Mouse (Mus musculus): ENCODE measurements at regions not wholly inside any gene's neighbourhood (a gene's known extent, or its start where the extent isn't known, plus 50 kb on each side); places are given as distances from the start of the nearest gene placed in this dataset.

DNA sequence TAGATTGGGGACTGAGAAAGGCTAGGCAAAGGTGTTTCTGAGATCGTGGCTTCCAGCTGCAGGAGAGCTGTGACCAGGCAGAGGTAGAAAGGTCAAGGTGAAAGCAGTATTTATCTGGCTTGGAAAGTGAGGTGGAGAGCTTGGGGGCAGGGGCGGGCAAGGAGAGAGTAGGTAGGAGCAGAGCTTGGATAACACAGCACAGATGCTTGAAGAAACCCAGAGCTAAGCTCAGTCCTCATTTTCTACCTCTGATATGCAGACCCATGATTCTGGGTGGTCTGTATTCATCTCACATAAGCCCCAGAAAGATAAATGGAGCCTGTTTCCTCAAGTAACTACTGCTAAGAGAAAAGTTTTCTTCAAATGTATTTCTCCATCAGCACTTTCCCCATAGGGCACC lies 375.3 kb downstream of the Mllt3 start:
- Histone ChIP-seq H3K27me3 (ENCODE audit: control insufficient read depth, insufficient read depth, low read length) (no peaks in the 10 kb centered on the region), H3K4me1 (ENCODE audit: control insufficient read depth, insufficient read depth, low read length) (no peaks in the 10 kb centered on the region), H3K27ac (replicated peaks; ENCODE audit: low read depth, low read length) (no peak overlapping the region), H3K4me2 (ENCODE audit: low read depth, severe bottlenecking) (no peak overlapping the region), H3K9me3 (ENCODE audit: control insufficient read depth, low read length) (no peaks in the 10 kb centered on the region), H3K36me3 (ENCODE audit: control insufficient read depth, insufficient read depth, low read length) (no peaks in the 10 kb centered on the region), H3K9ac (ENCODE audit: low read length) (no peak overlapping the region), H3K4me3 (ENCODE audit: low read depth, low read length) (no peak overlapping the region)
- DNase-seq (ENCODE audit: low spot score), result peak; percentile 20
- 25% methylated on average over 2 of the region's 2 CpGs for WGBS
- ATAC-seq (ENCODE audit: insufficient number of reproducible peaks, low FRiP score, low TSS enrichment, low read depth), result no peak

DNA sequence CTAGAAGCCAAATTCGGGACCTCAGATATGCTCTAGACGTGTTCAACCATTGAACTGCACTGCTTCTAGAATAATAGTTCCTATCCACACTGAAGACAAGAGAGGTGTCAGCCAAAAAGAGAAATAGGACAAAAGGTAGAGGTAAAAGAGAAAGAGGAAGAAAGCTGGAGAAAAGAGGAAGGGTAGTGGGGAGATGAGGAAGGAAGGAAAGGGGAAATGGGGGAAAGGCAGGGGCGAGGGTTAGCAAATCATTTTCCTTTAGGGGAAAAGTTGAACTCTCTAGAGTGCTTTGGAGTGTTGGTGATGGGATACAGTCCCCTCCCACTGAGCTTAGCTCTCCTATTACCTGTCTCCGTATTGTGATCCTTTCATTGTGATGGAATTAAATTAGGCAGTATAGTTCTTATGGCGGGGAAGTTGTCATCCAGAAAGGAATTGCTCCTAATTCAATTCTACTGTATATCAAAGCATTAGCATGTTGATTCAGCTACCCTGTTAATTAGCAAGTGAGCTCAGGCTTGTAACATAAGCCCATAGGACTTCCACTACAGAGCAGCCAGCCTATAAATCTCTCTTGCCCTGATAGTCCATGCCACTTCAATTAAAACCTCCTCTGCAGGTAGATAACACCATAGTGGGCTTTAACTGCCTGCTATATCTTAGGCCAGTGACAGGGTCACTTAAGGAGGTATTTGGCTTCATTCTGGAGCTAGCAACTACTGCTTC lies 379.6 kb downstream of the Mllt3 start:
- H3K9me3 ChIP-seq (ENCODE audit: control insufficient read depth, low read length), result no peaks in the 10 kb centered on the region
- no peaks in the 10 kb centered on the region for H3K27me3 ChIP-seq (ENCODE audit: control insufficient read depth, insufficient read depth, low read length)
- DNase-seq (ENCODE audit: low spot score) (no peak), ATAC-seq (ENCODE audit: insufficient number of reproducible peaks, low FRiP score, low TSS enrichment, low read depth) (no peak)
- no peaks in the 10 kb centered on the region for H3K36me3 ChIP-seq (ENCODE audit: control insufficient read depth, insufficient read depth, low read length)
- WGBS, result 52% methylated on average over 5 of the region's 5 CpGs
- H3K27ac ChIP-seq (replicated peaks; ENCODE audit: low read depth, low read length), result no peak overlapping the region
- no peak overlapping the region for H3K4me2 ChIP-seq (ENCODE audit: low read depth, severe bottlenecking)
- peaks cover 1% of the 10 kb centered on the region; the same call in 1 of the 2 replicates for H3K4me1 ChIP-seq (ENCODE audit: control insufficient read depth, insufficient read depth, low read length)
- no peak overlapping the region for H3K4me3 ChIP-seq (ENCODE audit: low read depth, low read length)
- H3K9ac ChIP-seq (ENCODE audit: low read length), result no peak overlapping the region

DNA sequence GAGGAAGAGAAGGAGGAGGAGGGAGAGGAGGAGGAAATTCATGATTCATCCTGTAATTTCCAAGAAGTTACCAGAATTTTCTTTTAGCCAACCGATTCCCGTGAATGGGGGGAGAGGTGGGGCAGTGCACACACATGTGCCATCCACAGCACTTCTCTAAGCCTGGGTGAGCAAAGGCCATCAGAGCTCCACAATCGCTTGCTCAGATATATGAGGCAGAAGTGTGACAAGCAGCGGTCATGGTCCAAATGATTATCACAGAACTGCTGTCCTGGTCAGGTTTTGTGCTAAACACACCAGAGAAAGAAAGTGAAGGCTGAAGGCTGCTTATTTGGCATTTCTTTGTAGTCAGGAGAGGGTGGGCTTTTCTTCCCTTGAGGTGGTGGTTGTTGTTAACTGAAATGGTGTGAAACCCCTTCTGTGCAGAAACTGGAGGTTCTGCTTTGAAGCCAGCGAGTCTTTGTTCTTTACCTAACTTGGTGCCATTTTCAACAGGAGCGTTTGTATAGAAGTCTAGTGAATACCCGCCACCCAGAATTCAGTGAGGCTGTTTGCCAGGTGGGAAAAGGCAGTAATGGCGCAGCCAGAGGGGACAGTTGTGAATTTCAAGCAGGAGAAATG lies 380.7 kb downstream of the Mllt3 start:
- Histone ChIP-seq H3K27ac (replicated peaks; ENCODE audit: low read depth, low read length) (no peak overlapping the region), H3K4me3 (ENCODE audit: low read depth, low read length) (no peak overlapping the region), H3K27me3 (ENCODE audit: control insufficient read depth, insufficient read depth, low read length) (no peaks in the 10 kb centered on the region), H3K4me2 (ENCODE audit: low read depth, severe bottlenecking) (no peak overlapping the region), H3K36me3 (ENCODE audit: control insufficient read depth, insufficient read depth, low read length) (no peaks in the 10 kb centered on the region), H3K9ac (ENCODE audit: low read length) (no peak overlapping the region), H3K9me3 (ENCODE audit: control insufficient read depth, low read length) (no peaks in the 10 kb centered on the region), H3K4me1 (ENCODE audit: control insufficient read depth, insufficient read depth, low read length) (peaks cover 3% of the 10 kb centered on the region; the same call in 1 of the 2 replicates)
- DNase-seq (ENCODE audit: low spot score), result no peak
- ATAC-seq (ENCODE audit: insufficient number of reproducible peaks, low FRiP score, low TSS enrichment, low read depth), result no peak
- 67% methylated on average over 8 of the region's 8 CpGs for WGBS

DNA sequence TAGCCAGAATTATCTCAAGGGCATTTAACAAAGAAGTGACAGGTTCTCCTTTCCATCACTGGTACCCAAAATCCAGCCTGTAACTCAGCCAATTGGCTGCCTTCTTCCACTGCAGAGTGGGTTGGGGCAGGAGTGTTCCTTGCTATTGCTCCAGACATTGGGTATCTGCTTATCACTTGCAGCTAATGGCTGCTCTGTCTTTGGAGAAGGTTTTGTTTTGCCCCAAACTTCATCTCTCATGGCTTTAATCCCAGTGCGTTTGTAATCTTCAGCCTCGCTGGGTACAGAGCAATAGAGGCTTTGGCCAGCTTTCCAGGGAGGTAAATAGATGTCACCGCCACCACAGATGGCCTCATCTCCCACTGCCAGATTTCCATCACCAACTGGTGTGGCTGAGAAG lies 381.9 kb downstream of the Mllt3 start:
- H3K4me2 ChIP-seq (ENCODE audit: low read depth, severe bottlenecking), result no peak overlapping the region
- H3K9me3 ChIP-seq (ENCODE audit: control insufficient read depth, low read length), result no peaks in the 10 kb centered on the region
- no peak for DNase-seq (ENCODE audit: low spot score)
- no peaks in the 10 kb centered on the region for H3K27me3 ChIP-seq (ENCODE audit: control insufficient read depth, insufficient read depth, low read length)
- ATAC-seq (ENCODE audit: insufficient number of reproducible peaks, low FRiP score, low TSS enrichment, low read depth), result no peak
- no peak overlapping the region for H3K4me3 ChIP-seq (ENCODE audit: low read depth, low read length)
- no peak overlapping the region for H3K9ac ChIP-seq (ENCODE audit: low read length)
- no peaks in the 10 kb centered on the region for H3K36me3 ChIP-seq (ENCODE audit: control insufficient read depth, insufficient read depth, low read length)
- H3K27ac ChIP-seq (replicated peaks; ENCODE audit: low read depth, low read length), result no peak overlapping the region
- peaks cover 3% of the 10 kb centered on the region; the same call in 1 of the 2 replicates for H3K4me1 ChIP-seq (ENCODE audit: control insufficient read depth, insufficient read depth, low read length)
- WGBS, result 66% methylated on average over 3 of the region's 3 CpGs

DNA sequence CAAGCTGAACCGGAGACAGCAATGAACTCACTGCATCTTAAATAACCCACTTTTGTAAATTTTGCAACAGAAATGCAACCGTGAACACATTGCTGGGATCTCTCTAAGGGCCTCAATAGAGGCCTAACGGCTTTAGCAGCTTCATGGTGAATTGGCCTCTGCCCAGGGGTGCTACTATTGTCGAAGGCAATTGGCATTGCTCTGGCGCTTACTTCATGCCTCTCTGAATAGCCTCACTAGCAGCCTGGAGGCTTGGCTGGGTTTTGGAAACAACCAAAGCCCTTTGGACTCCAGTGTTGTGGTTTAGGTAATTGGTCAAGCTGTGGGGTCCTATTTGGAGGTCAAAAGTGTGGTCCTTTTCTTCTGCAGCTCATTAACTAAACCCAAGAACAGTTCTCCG lies 382.3 kb downstream of the Mllt3 start:
- H3K27ac ChIP-seq (replicated peaks; ENCODE audit: low read depth, low read length), result no peak overlapping the region
- H3K27me3 ChIP-seq (ENCODE audit: control insufficient read depth, insufficient read depth, low read length), result no peaks in the 10 kb centered on the region
- H3K9me3 ChIP-seq (ENCODE audit: control insufficient read depth, low read length), result no peaks in the 10 kb centered on the region
- ATAC-seq (ENCODE audit: insufficient number of reproducible peaks, low FRiP score, low TSS enrichment, low read depth) (no peak), DNase-seq (ENCODE audit: low spot score) (no peak)
- peaks cover 3% of the 10 kb centered on the region; the same call in 1 of the 2 replicates for H3K4me1 ChIP-seq (ENCODE audit: control insufficient read depth, insufficient read depth, low read length)
- no peak overlapping the region for H3K9ac ChIP-seq (ENCODE audit: low read length)
- WGBS, result 39% methylated on average over 6 of the region's 6 CpGs
- no peaks in the 10 kb centered on the region for H3K36me3 ChIP-seq (ENCODE audit: control insufficient read depth, insufficient read depth, low read length)
- H3K4me2 ChIP-seq (ENCODE audit: low read depth, severe bottlenecking), result no peak overlapping the region
- no peak overlapping the region for H3K4me3 ChIP-seq (ENCODE audit: low read depth, low read length)

DNA sequence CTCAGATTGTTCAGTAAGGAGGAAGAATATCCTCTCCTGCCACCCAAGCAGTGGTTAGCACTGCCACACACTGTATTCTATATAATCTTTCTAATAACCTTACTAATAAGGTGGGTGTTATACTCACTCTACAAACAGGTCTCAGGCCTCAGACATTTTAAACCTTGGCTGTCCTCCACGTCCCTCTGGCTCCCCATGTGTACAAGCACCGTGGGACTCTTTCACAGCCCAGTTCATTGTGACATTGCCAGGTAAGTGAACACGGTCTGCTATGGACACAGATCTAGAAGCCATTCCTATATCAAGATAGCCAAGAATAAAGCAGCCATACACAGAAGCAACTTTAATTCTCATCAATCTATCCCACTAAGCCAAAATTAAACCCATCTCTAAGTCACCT lies 382.8 kb downstream of the Mllt3 start:
- DNase-seq (ENCODE audit: low spot score) (no peak), ATAC-seq (ENCODE audit: insufficient number of reproducible peaks, low FRiP score, low TSS enrichment, low read depth) (no peak)
- Histone ChIP-seq H3K4me1 (ENCODE audit: control insufficient read depth, insufficient read depth, low read length) (peaks cover 3% of the 10 kb centered on the region; the same call in 1 of the 2 replicates), H3K4me2 (ENCODE audit: low read depth, severe bottlenecking) (no peak overlapping the region), H3K36me3 (ENCODE audit: control insufficient read depth, insufficient read depth, low read length) (no peaks in the 10 kb centered on the region), H3K4me3 (ENCODE audit: low read depth, low read length) (no peak overlapping the region), H3K27me3 (ENCODE audit: control insufficient read depth, insufficient read depth, low read length) (no peaks in the 10 kb centered on the region), H3K27ac (replicated peaks; ENCODE audit: low read depth, low read length) (no peak overlapping the region), H3K9me3 (ENCODE audit: control insufficient read depth, low read length) (no peaks in the 10 kb centered on the region), H3K9ac (ENCODE audit: low read length) (no peak overlapping the region)
- 86% methylated on average over 3 of the region's 3 CpGs for WGBS

DNA sequence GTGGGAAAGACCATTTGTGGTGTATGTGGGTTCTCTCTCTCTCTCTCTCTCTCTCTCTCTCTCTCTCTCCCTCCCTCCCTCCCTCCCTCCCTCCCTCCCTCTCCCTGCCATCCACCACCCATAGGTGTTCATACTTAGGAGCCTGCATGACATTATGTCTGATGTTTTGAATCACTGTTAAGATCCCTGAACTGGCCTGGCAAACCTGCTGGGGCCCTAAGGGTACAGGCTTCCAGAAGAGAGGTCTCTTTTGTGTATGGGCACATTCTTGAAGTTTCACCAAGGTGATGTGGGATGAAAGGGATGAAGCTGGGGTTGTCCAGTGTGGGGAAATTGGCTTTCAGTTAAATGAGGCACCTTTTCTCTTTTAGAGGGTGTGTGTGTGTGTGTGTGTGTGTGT lies 384.2 kb downstream of the Mllt3 start:
- Histone ChIP-seq H3K9ac (ENCODE audit: low read length) (no peak overlapping the region), H3K27ac (replicated peaks; ENCODE audit: low read depth, low read length) (no peak overlapping the region), H3K9me3 (ENCODE audit: control insufficient read depth, low read length) (no peaks in the 10 kb centered on the region), H3K36me3 (ENCODE audit: control insufficient read depth, insufficient read depth, low read length) (no peaks in the 10 kb centered on the region), H3K4me3 (ENCODE audit: low read depth, low read length) (no peak overlapping the region), H3K27me3 (ENCODE audit: control insufficient read depth, insufficient read depth, low read length) (no peaks in the 10 kb centered on the region), H3K4me2 (ENCODE audit: low read depth, severe bottlenecking) (no peak overlapping the region; the same call in 1 of the 2 replicates), H3K4me1 (ENCODE audit: control insufficient read depth, insufficient read depth, low read length) (peaks cover 3% of the 10 kb centered on the region; the same call in 1 of the 2 replicates)
- ATAC-seq (ENCODE audit: insufficient number of reproducible peaks, low FRiP score, low TSS enrichment, low read depth) (no peak), DNase-seq (ENCODE audit: low spot score) (no peak)

DNA sequence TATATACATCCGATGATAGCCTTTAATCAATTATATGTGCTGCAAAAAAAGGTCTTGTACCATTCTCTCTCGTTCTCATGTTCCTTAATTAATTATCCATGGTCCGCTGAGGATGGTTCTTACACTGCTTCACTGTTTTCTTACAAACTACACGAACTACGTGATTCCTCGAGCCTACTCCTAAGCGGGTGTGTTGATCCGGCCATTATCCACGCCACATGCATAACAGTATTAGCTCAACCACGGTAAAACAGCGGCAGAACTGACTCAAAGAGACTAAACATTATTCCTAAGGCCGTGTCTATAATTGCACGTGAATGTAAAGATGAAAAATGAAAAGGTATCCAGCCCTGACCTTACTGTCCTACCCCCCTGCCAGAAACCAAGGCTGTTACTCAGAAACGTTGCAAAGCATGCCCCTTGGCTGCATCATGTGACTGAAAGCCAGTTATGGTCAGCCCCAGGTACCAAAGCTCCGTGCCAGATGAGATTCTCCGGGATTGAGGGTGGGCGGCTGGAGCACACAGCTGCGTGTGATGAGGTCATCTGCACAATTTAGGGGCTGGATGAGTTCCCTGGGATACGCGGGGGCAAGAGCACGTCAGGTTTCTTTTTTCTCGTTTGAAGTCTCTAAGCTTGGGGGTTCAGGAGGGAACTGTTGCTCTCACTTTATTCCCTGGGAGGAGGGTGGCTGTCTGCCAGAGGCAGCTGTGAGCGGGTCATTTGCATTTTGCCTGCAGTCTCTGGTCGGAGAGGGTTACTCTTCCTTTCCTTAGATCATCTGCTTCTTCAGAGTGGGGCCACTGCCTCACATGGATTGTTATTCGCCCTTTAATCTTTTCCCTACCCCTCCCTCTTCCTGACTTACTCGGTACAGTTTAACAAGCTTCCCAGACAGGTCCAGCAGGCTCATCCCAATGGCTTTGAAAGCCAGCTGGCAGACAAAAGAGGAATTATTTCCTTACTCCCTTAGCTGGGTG lies 384.9 kb downstream of the Mllt3 start:
- Histone ChIP-seq H3K4me1 (ENCODE audit: control insufficient read depth, insufficient read depth, low read length) (peaks cover 3% of the 10 kb centered on the region; the same call in 1 of the 2 replicates), H3K9ac (ENCODE audit: low read length) (no peak overlapping the region; the same call in 1 of the 2 replicates), H3K36me3 (ENCODE audit: control insufficient read depth, insufficient read depth, low read length) (no peaks in the 10 kb centered on the region), H3K4me2 (ENCODE audit: low read depth, severe bottlenecking) (peak overlapping the region; percentile 50), H3K4me3 (ENCODE audit: low read depth, low read length) (peak overlapping the region; percentile 22), H3K27ac (replicated peaks; ENCODE audit: low read depth, low read length) (no peak overlapping the region), H3K27me3 (ENCODE audit: control insufficient read depth, insufficient read depth, low read length) (no peaks in the 10 kb centered on the region), H3K9me3 (ENCODE audit: control insufficient read depth, low read length) (no peaks in the 10 kb centered on the region)
- WGBS, result 19% methylated on average over 26 of the region's 26 CpGs
- peak; percentile 73 for ATAC-seq (ENCODE audit: insufficient number of reproducible peaks, low FRiP score, low TSS enrichment, low read depth)
- peak; percentile 74 for DNase-seq (ENCODE audit: low spot score)

Measured in limb, embryonic 11.5 days (tissue).